Mouse (Mus musculus): ENCODE measurements around the gene Snx20. TPM values are rescaled to one million over a fixed set of nuclear protein-coding genes. Genes with fewer than 3 reads are reported as not detected.

The Snx20 gene
- polyA plus RNA-seq (2016; fragmentation: Nextera tagmentation; extraction: Ambion mirVana), result 0.47 and 1.0 TPM in 2 replicates

GRCm38 (mm10) chr8:88635474-88636397 lies at the start of gene Snx20:
TSS of gene Snx20 (minus strand) at chr8:88636128.
- no peaks in the 10 kb centered on the region for H3K27me3 ChIP-seq (ENCODE audit: poor library complexity, severe bottlenecking)
- DNase-seq (ENCODE audit: extremely low spot score, low spot score), result no peak
- 89% methylated on average over 14 of the region's 14 CpGs for WGBS
- peaks cover 4% of the 10 kb centered on the region; the same call in 1 of the 2 replicates for H3K4me1 ChIP-seq
- H3K4me3 ChIP-seq, result no peak within 1 kb of the TSS
- H3K9me3 ChIP-seq, result no peaks in the 10 kb centered on the region
- H3K36me3 ChIP-seq (replicated peaks), result no peaks in the 10 kb centered on the region
- H3K27ac ChIP-seq, result 0 out of 2 replicates have a peak within 1 kb of the TSS, but pooled peaks have one; percentile 51

- Histone ChIP-seq H3K4me3 (no peak overlapping the region), H3K27ac (no peak overlapping the region), H3K27me3 (ENCODE audit: poor library complexity, severe bottlenecking) (no peaks in the 10 kb centered on the region), H3K4me1 (no peaks in the 10 kb centered on the region), H3K9me3 (no peaks in the 10 kb centered on the region), H3K36me3 (replicated peaks) (no peaks in the 10 kb centered on the region)
- DNase-seq (ENCODE audit: extremely low spot score, low spot score), result no peak
- 88% methylated on average over 7 of the region's 7 CpGs for WGBS
Measured at GRCm38 (mm10) chr8:88683656-88684289, 47.8 kb upstream of the Snx20 start.

GRCm38 (mm10) chr8:88681046-88681445 lies 45.1 kb upstream of the Snx20 start:
- 92% methylated on average over 8 of the region's 8 CpGs for WGBS
- DNase-seq (ENCODE audit: extremely low spot score, low spot score), result no peak
- Histone ChIP-seq H3K9me3 (no peaks in the 10 kb centered on the region), H3K27me3 (ENCODE audit: poor library complexity, severe bottlenecking) (no peaks in the 10 kb centered on the region), H3K27ac (no peak overlapping the region), H3K4me3 (no peak overlapping the region), H3K4me1 (no peaks in the 10 kb centered on the region), H3K36me3 (replicated peaks) (no peaks in the 10 kb centered on the region)

- Histone ChIP-seq H3K4me1 (no peaks in the 10 kb centered on the region), H3K9me3 (no peaks in the 10 kb centered on the region), H3K36me3 (replicated peaks) (no peaks in the 10 kb centered on the region), H3K27ac (no peak overlapping the region), H3K27me3 (ENCODE audit: poor library complexity, severe bottlenecking) (no peaks in the 10 kb centered on the region), H3K4me3 (no peak overlapping the region)
- 89% methylated on average over 2 of the region's 2 CpGs for WGBS
- DNase-seq (ENCODE audit: extremely low spot score, low spot score), result no peak
Measured at GRCm38 (mm10) chr8:88680566-88680965, 44.6 kb upstream of the Snx20 start.

DNA sequence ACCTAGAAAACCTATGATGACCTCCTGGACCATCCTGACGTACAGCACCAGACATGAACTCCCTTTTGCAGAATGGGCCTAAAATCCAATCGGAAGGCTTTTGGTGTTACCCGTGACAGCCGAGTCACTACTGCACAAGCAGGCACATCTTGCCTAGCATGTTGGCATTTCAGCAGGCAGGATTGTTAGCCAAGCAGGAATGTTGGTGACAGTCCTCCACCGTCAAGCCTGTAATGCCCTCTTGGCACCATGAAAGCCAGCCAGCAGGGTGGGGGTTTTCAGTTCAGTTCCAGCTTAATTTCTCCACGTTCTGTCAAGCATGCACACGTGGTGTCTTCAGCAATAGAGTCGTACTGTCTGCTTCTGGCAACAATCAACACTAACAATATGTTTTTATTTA lies 41.1 kb upstream of the Snx20 start:
- Histone ChIP-seq H3K9me3 (no peaks in the 10 kb centered on the region), H3K27ac (no peak overlapping the region), H3K27me3 (ENCODE audit: poor library complexity, severe bottlenecking) (no peaks in the 10 kb centered on the region), H3K4me1 (no peaks in the 10 kb centered on the region), H3K36me3 (replicated peaks) (no peaks in the 10 kb centered on the region), H3K4me3 (no peak overlapping the region)
- DNase-seq (ENCODE audit: extremely low spot score, low spot score), result no peak
- 90% methylated on average over 8 of the region's 8 CpGs for WGBS

DNA sequence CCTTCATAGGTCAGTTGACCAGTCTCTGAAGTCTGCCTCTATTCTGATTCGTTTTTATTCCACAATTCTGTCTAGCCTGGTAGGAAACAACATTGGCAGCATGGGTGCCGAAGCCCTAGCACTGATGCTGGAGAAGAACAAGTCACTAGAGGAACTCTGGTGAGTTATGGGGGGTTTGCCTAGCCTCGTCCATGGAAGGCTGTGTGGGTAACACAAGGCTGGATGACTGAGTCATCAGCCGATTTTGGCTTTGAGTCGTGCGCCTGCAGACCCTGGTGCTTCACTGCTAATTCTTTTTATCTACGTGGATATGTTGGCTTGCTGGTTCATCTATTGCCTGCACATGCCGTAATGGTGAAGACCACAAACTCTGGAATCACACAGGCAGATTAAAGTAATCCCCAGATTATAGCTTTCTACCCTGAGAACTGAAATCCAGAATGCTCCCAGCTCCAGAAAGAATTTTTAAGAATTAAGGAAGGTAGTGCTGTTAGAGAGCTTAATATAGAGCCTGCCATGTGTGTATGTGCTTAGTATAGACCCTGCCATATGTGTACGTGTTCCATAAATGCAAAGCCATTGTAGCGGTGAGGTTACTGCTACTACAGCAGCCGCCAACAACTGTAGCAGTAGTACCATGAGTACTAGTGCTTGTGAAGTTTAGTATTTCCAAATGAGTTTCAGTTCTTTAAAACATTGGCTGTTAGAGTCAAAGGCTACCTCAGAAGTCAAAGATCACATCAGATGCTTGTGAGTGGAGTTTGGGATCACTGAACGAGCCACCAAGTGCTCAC lies 39.6 kb upstream of the Snx20 start:
- DNase-seq (ENCODE audit: extremely low spot score, low spot score), result no peak
- WGBS, result 89% methylated on average over 12 of the region's 12 CpGs

GRCm38 (mm10) chr8:88673859-88674258 lies 37.9 kb upstream of the Snx20 start:
- no peak for DNase-seq (ENCODE audit: extremely low spot score, low spot score)
- WGBS, result 94% methylated on average over 5 of the region's 5 CpGs
- Histone ChIP-seq H3K36me3 (replicated peaks) (no peaks in the 10 kb centered on the region), H3K27ac (no peak overlapping the region), H3K4me1 (peaks cover 9% of the 10 kb centered on the region), H3K9me3 (no peaks in the 10 kb centered on the region), H3K4me3 (no peak overlapping the region), H3K27me3 (ENCODE audit: poor library complexity, severe bottlenecking) (no peaks in the 10 kb centered on the region)

More for the DNA sequence above, 39.6 kb upstream of the Snx20 start:
- no peak overlapping the region for H3K4me3 ChIP-seq
- no peaks in the 10 kb centered on the region for H3K27me3 ChIP-seq (ENCODE audit: poor library complexity, severe bottlenecking)
- H3K27ac ChIP-seq, result no peak overlapping the region
- H3K36me3 ChIP-seq (replicated peaks), result no peaks in the 10 kb centered on the region
- no peaks in the 10 kb centered on the region for H3K4me1 ChIP-seq
- H3K9me3 ChIP-seq, result no peaks in the 10 kb centered on the region

- 93% methylated on average over 10 of the region's 10 CpGs for WGBS
- H3K27me3 ChIP-seq (ENCODE audit: poor library complexity, severe bottlenecking), result no peaks in the 10 kb centered on the region
- H3K9me3 ChIP-seq, result no peaks in the 10 kb centered on the region
- no peak overlapping the region for H3K27ac ChIP-seq
- no peaks in the 10 kb centered on the region for H3K36me3 ChIP-seq (replicated peaks)
- peaks cover 19% of the 10 kb centered on the region for H3K4me1 ChIP-seq
- no peak overlapping the region for H3K4me3 ChIP-seq
- DNase-seq (ENCODE audit: extremely low spot score, low spot score), result no peak
Measured at GRCm38 (mm10) chr8:88671575-88671974, 35.6 kb upstream of the Snx20 start.

DNA sequence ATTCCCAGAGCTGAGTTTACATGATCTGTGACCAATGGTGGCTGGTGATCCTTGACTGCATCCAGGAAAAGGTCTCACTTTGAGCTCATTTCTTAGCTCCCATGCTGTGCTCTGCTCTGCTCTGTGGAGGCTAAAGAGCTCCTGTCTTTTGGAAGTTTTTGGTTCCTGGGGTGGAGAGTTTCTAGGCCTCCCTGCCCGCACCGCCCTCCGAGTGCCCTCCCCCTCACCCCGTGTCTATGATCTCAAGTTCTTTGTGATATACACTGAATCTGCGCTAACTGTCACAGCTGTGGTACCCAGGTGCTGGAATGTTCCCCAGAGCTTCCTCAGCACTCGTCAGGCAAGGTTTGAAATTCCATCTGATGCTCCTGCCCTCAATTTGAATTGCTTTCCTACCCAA lies 34.9 kb upstream of the Snx20 start:
- no peak overlapping the region for H3K4me3 ChIP-seq
- 88% methylated on average over 6 of the region's 6 CpGs for WGBS
- DNase-seq (ENCODE audit: extremely low spot score, low spot score), result no peak
- H3K4me1 ChIP-seq, result peaks cover 19% of the 10 kb centered on the region
- no peaks in the 10 kb centered on the region for H3K36me3 ChIP-seq (replicated peaks)
- H3K27me3 ChIP-seq (ENCODE audit: poor library complexity, severe bottlenecking), result no peaks in the 10 kb centered on the region
- H3K9me3 ChIP-seq, result no peaks in the 10 kb centered on the region
- 0 out of 2 replicates have a peak overlapping the region, but pooled peaks have one; percentile 16 for H3K27ac ChIP-seq

GRCm38 (mm10) chr8:88668400-88669086 lies 32.6 kb upstream of the Snx20 start:
- H3K9me3 ChIP-seq, result no peaks in the 10 kb centered on the region
- no peak for DNase-seq (ENCODE audit: extremely low spot score, low spot score)
- no peaks in the 10 kb centered on the region for H3K27me3 ChIP-seq (ENCODE audit: poor library complexity, severe bottlenecking)
- H3K4me1 ChIP-seq, result peaks cover 25% of the 10 kb centered on the region
- H3K36me3 ChIP-seq (replicated peaks), result no peaks in the 10 kb centered on the region
- no peak overlapping the region for H3K4me3 ChIP-seq
- H3K27ac ChIP-seq, result no peak overlapping the region; the same call in 1 of the 2 replicates
- WGBS, result 75% methylated on average over 14 of the region's 14 CpGs

- H3K9me3 ChIP-seq, result no peaks in the 10 kb centered on the region
- H3K27ac ChIP-seq, result no peak overlapping the region
- no peaks in the 10 kb centered on the region for H3K27me3 ChIP-seq (ENCODE audit: poor library complexity, severe bottlenecking)
- no peak for DNase-seq (ENCODE audit: extremely low spot score, low spot score)
- no peaks in the 10 kb centered on the region for H3K36me3 ChIP-seq (replicated peaks)
- WGBS, result 83% methylated on average over 1 of the region's 1 CpGs
- peaks cover 25% of the 10 kb centered on the region for H3K4me1 ChIP-seq
- H3K4me3 ChIP-seq, result no peak overlapping the region
Measured at GRCm38 (mm10) chr8:88666435-88666834, 30.5 kb upstream of the Snx20 start.

DNA sequence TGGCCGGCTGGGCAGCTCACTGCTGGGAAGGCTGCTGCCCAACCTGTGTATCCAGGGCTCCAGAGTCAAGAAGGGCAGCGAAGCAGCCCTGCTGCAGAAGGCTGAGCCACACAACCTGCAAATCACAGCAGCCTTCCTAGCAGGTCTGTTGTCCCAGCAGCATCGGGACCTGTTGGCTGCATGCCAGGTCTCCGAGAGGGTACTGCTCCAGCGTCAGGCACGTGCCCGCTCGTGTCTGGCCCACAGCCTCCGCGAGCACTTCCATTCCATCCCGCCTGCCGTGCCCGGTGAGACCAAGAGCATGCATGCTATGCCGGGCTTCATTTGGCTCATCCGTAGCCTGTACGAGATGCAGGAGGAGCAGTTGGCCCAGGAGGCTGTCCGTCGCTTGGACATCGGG lies 29.0 kb upstream of the Snx20 start:
- Histone ChIP-seq H3K36me3 (replicated peaks) (no peaks in the 10 kb centered on the region), H3K27me3 (ENCODE audit: poor library complexity, severe bottlenecking) (no peaks in the 10 kb centered on the region), H3K9me3 (no peaks in the 10 kb centered on the region), H3K4me1 (peaks cover 25% of the 10 kb centered on the region), H3K4me3 (no peak overlapping the region), H3K27ac (no peak overlapping the region)
- 93% methylated on average over 19 of the region's 19 CpGs for WGBS
- DNase-seq (ENCODE audit: extremely low spot score, low spot score), result no peak
